In the genomic region with DNA sequence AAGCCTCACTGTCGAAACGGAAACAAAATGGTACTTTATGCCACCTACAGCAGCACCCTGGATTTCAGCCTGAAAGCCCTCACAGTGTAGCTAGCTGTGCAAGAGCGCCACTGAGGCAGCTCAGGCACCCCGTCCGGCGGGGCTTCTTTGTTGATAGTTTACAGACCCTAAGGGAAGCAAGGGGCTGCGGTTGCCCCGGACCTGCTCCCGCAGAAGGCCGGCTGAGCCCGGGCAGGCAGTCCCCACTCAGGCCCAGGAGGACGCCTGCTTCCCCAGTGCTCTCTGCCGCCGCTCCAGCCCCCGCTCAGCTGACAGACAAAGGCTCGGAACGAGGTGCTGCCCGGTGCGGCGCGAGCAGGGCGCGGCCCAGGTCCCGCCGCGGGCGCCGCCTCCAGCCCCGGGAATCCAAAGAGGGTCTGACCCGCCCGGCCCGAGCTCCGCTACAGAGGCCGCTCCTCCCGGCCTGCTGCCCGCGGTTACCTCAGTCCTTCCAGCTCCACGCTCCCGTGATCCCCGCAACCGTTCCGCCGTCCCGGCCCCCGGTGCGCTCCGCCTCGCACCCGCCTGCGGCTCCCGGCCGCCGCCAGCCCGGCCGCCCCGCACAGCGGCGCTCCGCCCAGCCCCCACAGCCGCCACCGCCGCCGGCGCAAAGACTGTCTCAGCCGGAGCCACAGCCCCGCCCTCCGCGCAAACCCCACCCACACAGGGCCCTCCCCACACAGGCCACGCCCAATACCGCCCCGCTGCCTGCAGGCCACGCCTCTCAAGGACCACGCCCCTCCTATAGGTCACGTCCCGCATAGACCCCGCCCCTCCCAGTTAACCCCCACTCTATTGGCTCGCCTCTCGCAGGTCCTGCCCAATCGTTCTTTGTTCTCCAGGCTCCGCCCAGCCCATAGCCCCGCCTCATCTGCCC, we compare ENCODE assay signal across 8 mouse cellular contexts. TPM values are rescaled to one million over a fixed set of nuclear protein-coding genes. Genes with fewer than 3 reads are reported as not detected.
A peak's percentile ranks its signal among the peaks of the same experiment; 100 is the strongest.
DNase-seq lines count a peak whose midpoint lies in the region; ATAC-seq and TF ChIP-seq lines count a peak whose summit lies in the region.

A gene (minus strand): TSS at position 654 of the 916 bp plus-strand sequence.

- H3K36me3 ChIP-seq in C2C12 (ENCODE audit: control insufficient read depth, insufficient read depth): peaks cover 13% of the 10 kb centered on the region
- H3K36me3 ChIP-seq in erythroblast, embryonic 14.5 days (ENCODE audit: control insufficient read depth): no peaks in the 10 kb centered on the region
- peaks cover 2% of the 10 kb centered on the region; the same call in 1 of the 2 replicates for H3K36me3 ChIP-seq in heart, embryonic 11.5 days (ENCODE audit: control insufficient read depth, insufficient read depth, low read length)
- H3K36me3 ChIP-seq in kidney, embryonic 16.5 days (ENCODE audit: insufficient read depth, low read length): peaks cover 12% of the 10 kb centered on the region
- H3K36me3 ChIP-seq in liver, adult 2 months (ENCODE audit: control insufficient read depth, insufficient read depth, low read length): no peaks in the 10 kb centered on the region
- peaks cover 10% of the 10 kb centered on the region for H3K36me3 ChIP-seq in myocyte (ENCODE audit: control insufficient read depth, insufficient read depth)
- no peaks in the 10 kb centered on the region for H3K36me3 ChIP-seq in splenic B cell, adult 2 months (ENCODE audit: control insufficient read depth, insufficient read depth, low read length, poor library complexity, severe bottlenecking)

- peak within 1 kb of the TSS; percentile 82 for H3K4me2 ChIP-seq in heart, embryonic 11.5 days
- peak within 1 kb of the TSS; percentile 73 for H3K4me2 ChIP-seq in kidney, embryonic 16.5 days (replicated peaks; ENCODE audit: low read depth, low read length)
- peak within 1 kb of the TSS; percentile 99 for H3K4me2 ChIP-seq in myocyte (ENCODE audit: low read depth)

- under 1% methylated on average over 71 of the region's 81 CpGs for WGBS in heart, embryonic 11.5 days (ENCODE audit: insufficient replicate concordance)
- 1% methylated on average over 78 of the region's 81 CpGs for WGBS in kidney, embryonic 16.5 days
- WGBS in liver, adult 2 months: under 1% methylated on average over 75 of the region's 81 CpGs

- H3K4me3 ChIP-seq in C2C12 (ENCODE audit: insufficient read depth, poor library complexity, severe bottlenecking): peak within 1 kb of the TSS; percentile 76
- peak within 1 kb of the TSS; percentile 77 for H3K4me3 ChIP-seq in erythroblast, embryonic 14.5 days (replicated peaks)
- H3K4me3 ChIP-seq in heart, embryonic 11.5 days (ENCODE audit: low read depth, low read length): peak within 1 kb of the TSS; percentile 91
- peak within 1 kb of the TSS; percentile 97 for H3K4me3 ChIP-seq in kidney, embryonic 16.5 days (ENCODE audit: low read length)
- peak within 1 kb of the TSS; percentile 84 for H3K4me3 ChIP-seq in liver, adult 2 months (ENCODE audit: insufficient read depth, low read depth, low read length)
- peak within 1 kb of the TSS; percentile 68 for H3K4me3 ChIP-seq in myocyte

- peaks cover 47% of the 10 kb centered on the region for H3K79me3 ChIP-seq in C2C12 (ENCODE audit: low read depth)

- peak; percentile 91 for TF ChIP-seq POLR2A in brain, embryonic 14.5 days (IDR thresholded peaks at IDR 0.05; ENCODE audit: borderline replicate concordance, extremely low read depth, insufficient read depth, insufficient read length, poor library complexity, severe bottlenecking)
- peak; percentile 24; the same call in 1 of the 2 replicates for TF ChIP-seq POLR2A in liver, adult 2 months (IDR thresholded peaks at IDR 0.05; ENCODE audit: extremely low read depth, insufficient read depth, low read length)
- peak; percentile 77 for TF ChIP-seq POLR2A in myocyte (IDR thresholded peaks at IDR 0.05; ENCODE audit: insufficient read length, low read depth)

- peak; percentile 97 for ATAC-seq in heart, embryonic 11.5 days (replicated peaks; ENCODE audit: insufficient number of reproducible peaks, low FRiP score, low TSS enrichment)
- peak; percentile 98 for ATAC-seq in kidney, embryonic 16.5 days (ENCODE audit: low FRiP score, low TSS enrichment)

- peak within 1 kb of the TSS; percentile 96 for H3K9ac ChIP-seq in heart, embryonic 11.5 days (ENCODE audit: low read depth, low read length)
- peak within 1 kb of the TSS; percentile 95 for H3K9ac ChIP-seq in kidney, embryonic 16.5 days (replicated peaks; ENCODE audit: low read length)
- H3K9ac ChIP-seq in liver, adult 2 months (ENCODE audit: low read depth, low read length): peak within 1 kb of the TSS; percentile 91

- H3K4me1 ChIP-seq in erythroblast, embryonic 14.5 days (ENCODE audit: control insufficient read depth): peaks cover 19% of the 10 kb centered on the region
- H3K4me1 ChIP-seq in heart, embryonic 11.5 days (ENCODE audit: control insufficient read depth, insufficient read depth, low read length): peaks cover 20% of the 10 kb centered on the region
- H3K4me1 ChIP-seq in kidney, embryonic 16.5 days (ENCODE audit: insufficient read depth, low read length): peaks cover 35% of the 10 kb centered on the region
- H3K4me1 ChIP-seq in liver, adult 2 months (ENCODE audit: control insufficient read depth, insufficient read depth, low read length): 0 out of 2 replicates have a peak, but pooled peaks cover 4% of the 10 kb centered on the region

- H3K79me2 ChIP-seq in C2C12 (ENCODE audit: control insufficient read depth, insufficient read depth) (peaks cover 52% of the 10 kb centered on the region), myocyte (ENCODE audit: control insufficient read depth, insufficient read depth) (peaks cover 47% of the 10 kb centered on the region)
- H3K79me2 ChIP-seq in liver, adult 2 months (ENCODE audit: control insufficient read depth, insufficient read depth, low read length): peaks cover 5% of the 10 kb centered on the region; the same call in 1 of the 2 replicates

- TF ChIP-seq CTCF in C2C12 (IDR thresholded peaks at IDR 0.05; ENCODE audit: control insufficient read depth, insufficient read depth, insufficient read length): no peak
- TF ChIP-seq CTCF in brain, embryonic 14.5 days (IDR thresholded peaks at IDR 0.05; ENCODE audit: borderline replicate concordance, extremely low read depth, insufficient read depth, insufficient read length): no peak
- no peak for TF ChIP-seq CTCF in liver, adult 2 months (IDR thresholded peaks at IDR 0.05; ENCODE audit: low read depth, low read length)

- peak within 1 kb of the TSS; percentile 89 for H3K27ac ChIP-seq in heart, embryonic 11.5 days (ENCODE audit: low read depth, low read length)
- H3K27ac ChIP-seq in kidney, embryonic 16.5 days (ENCODE audit: low read length): peak within 1 kb of the TSS; percentile 92
- H3K27ac ChIP-seq in liver, adult 2 months (replicated peaks; ENCODE audit: insufficient read depth, low read depth, low read length): peak within 1 kb of the TSS; percentile 63

- DNase-seq in brain, embryonic 14.5 days (ENCODE audit: low read depth): peak; percentile 99
- DNase-seq in liver, adult 2 months (ENCODE audit: extremely low read depth, low read depth, low spot score): peak; percentile 89
- DNase-seq in splenic B cell, adult 2 months (ENCODE audit: low read depth, low spot score): peak; percentile 99

- H3K27me3 ChIP-seq in C2C12 (ENCODE audit: control insufficient read depth, insufficient read depth, insufficient read length) (no peaks in the 10 kb centered on the region), myocyte (ENCODE audit: control insufficient read depth, insufficient read depth, insufficient read length) (no peaks in the 10 kb centered on the region)
- peaks cover 4% of the 10 kb centered on the region; the same call in 1 of the 2 replicates for H3K27me3 ChIP-seq in erythroblast, embryonic 14.5 days (ENCODE audit: control insufficient read depth)
- no peaks in the 10 kb centered on the region for H3K27me3 ChIP-seq in heart, embryonic 11.5 days (ENCODE audit: control insufficient read depth, insufficient read depth, low read length)
- no peaks in the 10 kb centered on the region for H3K27me3 ChIP-seq in kidney, embryonic 16.5 days (ENCODE audit: insufficient read depth, low read length)
- H3K27me3 ChIP-seq in liver, adult 2 months (ENCODE audit: control insufficient read depth, insufficient read depth, low read length): no peaks in the 10 kb centered on the region
- no peaks in the 10 kb centered on the region for H3K27me3 ChIP-seq in splenic B cell, adult 2 months (ENCODE audit: control insufficient read depth, insufficient read depth, low read length, poor library complexity, severe bottlenecking)

- no peaks in the 10 kb centered on the region for H3K9me3 ChIP-seq in erythroblast, embryonic 14.5 days (ENCODE audit: control insufficient read depth, low read length)
- H3K9me3 ChIP-seq in heart, embryonic 11.5 days (replicated peaks; ENCODE audit: control insufficient read depth, low read length): no peaks in the 10 kb centered on the region
- H3K9me3 ChIP-seq in kidney, embryonic 16.5 days (ENCODE audit: low read length): no peaks in the 10 kb centered on the region

- H3ac ChIP-seq in C2C12 (ENCODE audit: control insufficient read depth, insufficient read length, low read depth) (peak within 1 kb of the TSS; percentile 84), myocyte (ENCODE audit: control insufficient read depth, insufficient read length) (peak within 1 kb of the TSS; percentile 57)

TF ChIP-seq in C2C12, 6 proteins besides CTCF, POLR2A, EP300 and RAD21 (continues in another document):
- TF ChIP-seq MYOG (IDR thresholded peaks at IDR 0.05; ENCODE audit: control insufficient read depth, extremely low read depth, insufficient read length) (no peak), USF1 (IDR thresholded peaks at IDR 0.05; ENCODE audit: low read depth) (no peak), MYOD1 (IDR thresholded peaks at IDR 0.05; ENCODE audit: control insufficient read depth, insufficient read length, low read depth) (no peak), FOSL1 (IDR thresholded peaks at IDR 0.05; ENCODE audit: insufficient read depth, low read length, poor library complexity, severe bottlenecking) (no peak)

TF ChIP-seq in myocyte, 11 proteins besides CTCF, POLR2A, EP300 and RAD21 (continues in another document):
- TF ChIP-seq E2F4 (IDR thresholded peaks at IDR 0.05; ENCODE audit: insufficient read depth) (no peak), TCF3 (IDR thresholded peaks at IDR 0.05; ENCODE audit: insufficient read length, low read depth) (no peak), MYOD1 (IDR thresholded peaks at IDR 0.05; ENCODE audit: control insufficient read depth in 1 of 3, insufficient read length in 2 of 3, low read depth in 2 of 3) (peak in 1 of 3 experiments; percentile 10), MYOG (IDR thresholded peaks at IDR 0.05; ENCODE audit: control insufficient read depth in 1 of 3, insufficient read depth in 1 of 3, insufficient read length in 2 of 3, low read depth in 2 of 3) (peak in 1 of 3 experiments; percentile 34)

RNA-seq across cellular contexts. Expression of the gene that starts here (rescaled TPM):
- polyA plus RNA-seq in C2C12 (2012; fragmentation: generic; extraction: Trizol) (31.0 TPM), myocyte (2012; fragmentation: generic; extraction: Trizol) (44.2 TPM)
- 45.2 and 64.7 TPM in 2 replicates for polyA plus RNA-seq in brain, embryonic 14.5 days (2012; rRNA removed)
- polyA plus RNA-seq in erythroblast, embryonic 14.5 days (2012): 0.04 and 0.06 TPM in 2 replicates
- 17.3 and 20.3 TPM in 2 replicates for polyA plus RNA-seq in heart, embryonic 11.5 days (2014; fragmentation: Nextera tagmentation; extraction: Ambion mirVana)
- 15.8 and 18.2 TPM in 2 replicates for polyA plus RNA-seq in kidney, embryonic 16.5 days (2015; fragmentation: Nextera tagmentation; extraction: Ambion mirVana)
- total RNA-seq in liver, adult 2 months (2014; rRNA removed): 5.4 and 7.3 TPM in 2 replicates
- polyA plus RNA-seq in liver, adult 2 months (2012; rRNA removed): 3.7 and 4.8 TPM in 2 replicates

Comparison
In these comparisons a context has a peak if more than half of its experiments do, and no peak if none do; other contexts are left out.
1. Peak in every context shown above with its lines: DNase-seq, ATAC-seq, H3K4me3 ChIP-seq and H3K27ac ChIP-seq.
2. POLR2A ChIP-seq: peak in every context shown above with its lines; median percentile 91 in brain, embryonic 14.5 days; 77 in myocyte; 24 in liver, adult 2 months.